Mouse (Mus musculus): ENCODE data around the gene Rpp40.

- TF ChIP-seq USF1 (IDR thresholded peaks at IDR 0.05; ENCODE audit: low read depth) (no peak), CTCF (IDR thresholded peaks at IDR 0.05; ENCODE audit: control insufficient read depth, insufficient read depth, insufficient read length) (no peak), MAX (IDR thresholded peaks at IDR 0.05) (no peak), MYOG (IDR thresholded peaks at IDR 0.05; ENCODE audit: control insufficient read depth, extremely low read depth, insufficient read length) (no peak), MYOD1 (IDR thresholded peaks at IDR 0.05; ENCODE audit: control insufficient read depth, insufficient read length, low read depth) (no peak), CEBPB (IDR thresholded peaks at IDR 0.05; ENCODE audit: low read depth) (no peak), FOSL1 (IDR thresholded peaks at IDR 0.05; ENCODE audit: insufficient read depth, low read length, poor library complexity, severe bottlenecking) (no peak)
Measured at GRCm38 (mm10) chr13:35860916-35861315, 45.2 kb downstream of the Rpp40 start.
